Mouse (Mus musculus) adrenal gland, postnatal 36 days (tissue): ENCODE data around the gene Gm49387. TPM values are rescaled to one million over a fixed set of nuclear protein-coding genes. Genes with fewer than 3 reads are reported as not detected.

Source experiments
- DNase-seq, 2 experiments: peaks; one replicate each; pipeline ENCODE4 v3.0.0; 2021; ENCODE audit warnings: mixed read lengths in 1 of 2
- total RNA-seq, 2 experiments: library from RNA; stranded (reverse); gene quantifications; 2 replicates each; pipeline ENCODE4 v1.2.3; 2021

The Gm49387 gene
- total RNA-seq, 2 experiments from 2014 or later = not detected

- no peak for DNase-seq
Measured at GRCm38 (mm10) chr14:31574903-31575665, 65.6 kb downstream of the Gm49387 start.

GRCm38 (mm10) chr14:31572561-31573175 lies 68.0 kb downstream of the Gm49387 start:
- no peak for DNase-seq

GRCm38 (mm10) chr14:31571419-31571818 lies 69.3 kb downstream of the Gm49387 start:
- no peak for DNase-seq

- no peak for DNase-seq
Measured at GRCm38 (mm10) chr14:31570131-31570951, 70.3 kb downstream of the Gm49387 start.

- peak in 1 of 2 experiments; percentile 19 for DNase-seq
Measured at GRCm38 (mm10) chr14:31569151-31569631, 71.5 kb downstream of the Gm49387 start.

GRCm38 (mm10) chr14:31565478-31566212 lies 75.0 kb downstream of the Gm49387 start:
- DNase-seq = no peak

- peak; percentile 74 to 75 for DNase-seq
Measured at GRCm38 (mm10) chr14:31564452-31565179, 76.1 kb downstream of the Gm49387 start.

GRCm38 (mm10) chr14:31560886-31561285 lies 79.8 kb downstream of the Gm49387 start:
- DNase-seq = no peak

- no peak for DNase-seq
Measured at GRCm38 (mm10) chr14:31559216-31559615, 81.5 kb downstream of the Gm49387 start.

- no peak for DNase-seq
Measured at GRCm38 (mm10) chr14:31557784-31558183, 82.9 kb downstream of the Gm49387 start.

- DNase-seq = no peak
Measured at GRCm38 (mm10) chr14:31557273-31557672, 83.4 kb downstream of the Gm49387 start.

GRCm38 (mm10) chr14:31556526-31557260 lies 84.0 kb downstream of the Gm49387 start:
- DNase-seq = no peak

- no peak for DNase-seq
Measured at GRCm38 (mm10) chr14:31555963-31556434, 84.7 kb downstream of the Gm49387 start.

- DNase-seq = no peak
Measured at GRCm38 (mm10) chr14:31555021-31555420, 85.7 kb downstream of the Gm49387 start.

- no peak for DNase-seq
Measured at GRCm38 (mm10) chr14:31543885-31544442, 96.7 kb downstream of the Gm49387 start.

GRCm38 (mm10) chr14:31537298-31537697 lies 103.4 kb downstream of the Gm49387 start:
- DNase-seq = no peak

GRCm38 (mm10) chr14:31532656-31533055 lies 108.0 kb downstream of the Gm49387 start:
- no peak for DNase-seq

- DNase-seq = peak; percentile 41 to 51
Measured at GRCm38 (mm10) chr14:31531506-31532148, 109.1 kb downstream of the Gm49387 start.

GRCm38 (mm10) chr14:31530847-31531246 lies 109.8 kb downstream of the Gm49387 start:
- no peak for DNase-seq
